Mouse (Mus musculus) brain, embryonic 14.5 days (tissue): ENCODE measurements at regions not wholly inside any gene's neighbourhood (a gene's known extent, or its start where the extent isn't known, plus 50 kb on each side); places are given as distances from the start of the nearest gene placed in this dataset.

Source experiments
- CTCF ChIP-seq: fragments of 200-500 bp; IDR thresholded peaks from 2 replicates; pipeline ENCODE4 v1.5.1; 2012; ENCODE audit warnings: inconsistent platforms, mild to moderate bottlenecking, moderate library complexity, borderline replicate concordance; ENCODE audit not compliant: insufficient read depth, insufficient read length; ENCODE audit errors: extremely low read depth
- POLR2A ChIP-seq: fragments of 200-500 bp; IDR thresholded peaks from 2 replicates; pipeline ENCODE4 v1.6.1; 2012; ENCODE audit warnings: mild to moderate bottlenecking, inconsistent platforms, borderline replicate concordance; ENCODE audit not compliant: poor library complexity, insufficient read depth, insufficient read length, severe bottlenecking; ENCODE audit errors: extremely low read depth

DNA sequence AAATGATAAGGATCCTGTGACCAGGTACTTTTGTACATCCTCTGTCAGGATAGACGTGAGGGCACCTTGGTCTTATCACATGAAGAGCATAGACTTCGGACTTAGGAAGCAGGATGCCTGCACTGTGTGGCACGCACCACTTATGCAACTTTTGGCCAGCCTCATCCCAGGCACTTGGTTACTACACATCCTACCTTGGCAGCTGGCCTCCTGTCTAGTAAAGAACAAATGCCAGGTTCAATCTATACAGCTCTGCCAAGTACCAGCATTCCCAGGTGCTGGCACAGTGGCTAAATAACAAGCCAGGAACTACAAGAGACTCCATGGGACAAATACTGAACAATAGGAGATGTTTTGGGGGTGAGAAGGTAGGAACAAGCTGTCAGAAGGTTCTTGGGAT lies 96.7 kb downstream of the Rchy1 start:
- TF ChIP-seq POLR2A = no peak
- no peak for TF ChIP-seq CTCF
